Mouse (Mus musculus) forebrain, embryonic 13.5 days (tissue): Measurements from ENCODE around the gene Nat10. TPM values are rescaled to one million over a fixed set of nuclear protein-coding genes. Genes with fewer than 3 reads are reported as not detected.

Experiments
- ATAC-seq: fragments of 200-750 bp; cut with Nextera tagmentation; 2 replicates; pipeline ENCODE4 v1.8.0; 2017
- H3K27ac ChIP-seq: fragments of 300-500 bp; sonication (generic); 2 replicates; pipeline ENCODE4 v1.5.1; 2015; ENCODE audit warnings: inconsistent platforms, mild to moderate bottlenecking, moderate library complexity
- H3K27me3 ChIP-seq: fragments of 300-500 bp; sonication (generic); 2 replicates; pipeline ENCODE4 v1.6.1; 2015; ENCODE audit warnings: mild to moderate bottlenecking, inconsistent platforms
- H3K36me3 ChIP-seq: fragments of 300-500 bp; sonication (generic); 2 replicates; pipeline ENCODE4 v1.6.1; 2015; ENCODE audit warnings: mild to moderate bottlenecking, inconsistent platforms; ENCODE audit not compliant: poor library complexity, severe bottlenecking
- H3K4me1 ChIP-seq: fragments of 300-500 bp; sonication (generic); 2 replicates; pipeline ENCODE4 v1.6.1; 2015; ENCODE audit warnings: inconsistent platforms
- H3K4me2 ChIP-seq: fragments of 300-500 bp; sonication (generic); 2 replicates; pipeline ENCODE4 v1.6.1; 2015; ENCODE audit warnings: inconsistent platforms, mild to moderate bottlenecking, moderate library complexity
- H3K4me3 ChIP-seq: fragments of 300-500 bp; sonication (generic); 2 replicates; pipeline ENCODE4 v1.5.1; 2015; ENCODE audit warnings: mild to moderate bottlenecking, inconsistent platforms
- H3K9ac ChIP-seq: fragments of 300-500 bp; sonication (generic); 2 replicates; pipeline ENCODE4 v1.6.1; 2015; ENCODE audit warnings: mild to moderate bottlenecking, inconsistent platforms
- H3K9me3 ChIP-seq: fragments of 300-500 bp; sonication (generic); replicated peaks from 2 replicates; pipeline ENCODE4 v1.6.1; 2016; ENCODE audit warnings: inconsistent platforms
- whole genome bisulfite sequencing: fragments of 180-500 bp; shearing (Covaris S2); methylation state at CpG from one replicate; pipeline ENCODE4 v1.1.7; 2015; 5-methylcytosine and 5-hydroxymethylcytosine counted together
- polyA plus RNA-seq: library from polyadenylated mRNA; unstranded; fragments of >200 nt; fragmentation: Nextera tagmentation; extraction: Ambion mirVana; gene quantifications from 2 replicates; pipeline ENCODE4 v1.2.1, GENCODE M21; 2015

The Nat10 gene
- polyA plus RNA-seq, 1 experiment from 2014 or later, result 23.8 TPM

DNA sequence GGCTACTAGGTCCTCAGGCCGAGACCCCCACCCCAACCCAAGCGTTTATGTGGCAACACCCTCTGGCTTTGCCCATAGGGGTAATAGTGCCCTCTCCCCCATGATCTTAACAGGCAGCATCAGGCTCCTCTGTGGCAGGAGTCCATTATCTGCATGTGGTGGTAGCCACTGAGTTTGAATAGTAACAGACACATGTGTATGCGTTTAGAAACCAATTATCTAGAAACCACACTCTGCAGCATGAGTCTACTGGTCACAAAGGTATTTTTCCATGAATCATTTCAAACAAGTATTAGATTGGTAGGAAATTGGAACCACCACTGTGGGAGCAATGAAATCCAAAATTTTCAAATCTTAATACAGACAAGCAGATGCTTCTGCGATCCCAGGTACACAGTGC lies 75.5 kb downstream of the Nat10 start:
- no peak overlapping the region for H3K4me2 ChIP-seq
- 93% methylated on average over 4 of the region's 4 CpGs for WGBS

GRCm38 (mm10) chr2:103684926-103685577 lies 76.0 kb downstream of the Nat10 start:
- no peak overlapping the region for H3K4me3 ChIP-seq
- WGBS, result 67% methylated on average over 7 of the region's 7 CpGs
- no peak for ATAC-seq
- no peaks in the 10 kb centered on the region; the same call in 1 of the 2 replicates for H3K36me3 ChIP-seq
- no peak overlapping the region for H3K9ac ChIP-seq
- H3K4me1 ChIP-seq, result peaks cover 19% of the 10 kb centered on the region
- H3K27me3 ChIP-seq, result no peaks in the 10 kb centered on the region
- no peaks in the 10 kb centered on the region for H3K9me3 ChIP-seq
- no peak overlapping the region for H3K4me2 ChIP-seq
- no peak overlapping the region for H3K27ac ChIP-seq

More for the DNA sequence above, 75.5 kb downstream of the Nat10 start:
- Histone ChIP-seq H3K27me3 (no peaks in the 10 kb centered on the region), H3K9ac (no peak overlapping the region), H3K9me3 (no peaks in the 10 kb centered on the region), H3K36me3 (no peaks in the 10 kb centered on the region; the same call in 1 of the 2 replicates), H3K27ac (no peak overlapping the region), H3K4me3 (no peak overlapping the region), H3K4me1 (peaks cover 24% of the 10 kb centered on the region)
- ATAC-seq, result no peak

DNA sequence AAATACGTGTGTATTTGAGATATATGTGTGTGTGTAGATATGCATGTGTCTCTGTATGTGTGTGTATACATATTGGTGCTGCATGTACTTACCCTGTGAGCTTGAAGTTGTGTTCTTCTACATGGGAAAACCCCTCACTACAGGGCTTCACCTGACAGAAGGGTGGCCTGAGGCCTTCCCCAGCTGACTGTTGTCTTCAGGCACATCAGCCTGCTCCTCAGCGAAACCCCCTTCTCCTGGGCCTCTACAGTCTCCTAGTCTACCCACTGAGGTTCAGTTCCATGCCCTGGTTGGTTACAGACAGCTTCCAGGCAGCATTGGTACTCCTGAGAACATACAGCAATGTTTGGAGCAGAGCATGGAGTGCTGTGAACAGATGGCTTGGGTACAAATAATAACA lies 76.6 kb downstream of the Nat10 start:
- H3K9me3 ChIP-seq, result no peaks in the 10 kb centered on the region
- no peak for ATAC-seq
- no peak overlapping the region for H3K27ac ChIP-seq
- H3K36me3 ChIP-seq, result no peaks in the 10 kb centered on the region; the same call in 1 of the 2 replicates
- 84% methylated on average over 2 of the region's 2 CpGs for WGBS
- peaks cover 21% of the 10 kb centered on the region for H3K4me1 ChIP-seq
- H3K9ac ChIP-seq, result no peak overlapping the region
- H3K4me2 ChIP-seq, result no peak overlapping the region
- no peaks in the 10 kb centered on the region for H3K27me3 ChIP-seq
- no peak overlapping the region for H3K4me3 ChIP-seq

DNA sequence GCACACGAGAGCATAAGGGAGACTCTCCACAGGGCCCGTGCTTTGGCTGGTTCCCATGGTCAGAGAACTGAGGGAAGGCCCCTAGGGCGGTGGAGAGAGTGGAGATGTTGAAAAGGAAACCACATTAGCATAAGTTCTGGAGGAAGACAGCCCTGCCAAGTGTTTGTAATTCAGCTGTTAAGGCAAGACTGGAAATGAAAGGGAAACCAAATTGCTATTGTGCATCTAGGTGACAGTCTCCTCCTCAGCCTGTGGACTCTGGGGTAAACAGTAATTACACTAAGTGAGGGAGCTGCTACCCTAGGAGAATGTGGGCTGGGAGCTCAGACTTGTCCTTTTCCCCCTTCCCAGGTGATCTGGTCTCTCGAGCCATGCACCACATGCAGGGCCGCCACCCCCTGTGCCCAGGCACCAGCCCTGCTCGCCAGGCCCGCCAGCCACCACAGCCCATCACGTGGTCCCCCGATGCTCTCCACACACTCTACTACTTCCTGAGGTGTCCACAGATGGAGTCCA lies 78.1 kb downstream of the Nat10 start:
- Histone ChIP-seq H3K4me3 (no peak overlapping the region), H3K27me3 (no peaks in the 10 kb centered on the region), H3K4me2 (no peak overlapping the region), H3K9ac (no peak overlapping the region), H3K27ac (no peak overlapping the region; the same call in 1 of the 2 replicates), H3K36me3 (no peaks in the 10 kb centered on the region; the same call in 1 of the 2 replicates), H3K4me1 (peaks cover 24% of the 10 kb centered on the region), H3K9me3 (no peaks in the 10 kb centered on the region)
- peak; percentile 83 for ATAC-seq
- 65% methylated on average over 9 of the region's 9 CpGs for WGBS

- H3K9me3 ChIP-seq, result no peaks in the 10 kb centered on the region
- H3K4me3 ChIP-seq, result no peak overlapping the region
- H3K27ac ChIP-seq, result no peak overlapping the region
- H3K9ac ChIP-seq, result no peak overlapping the region
- H3K36me3 ChIP-seq, result no peaks in the 10 kb centered on the region; the same call in 1 of the 2 replicates
- no peak overlapping the region for H3K4me2 ChIP-seq
- no peaks in the 10 kb centered on the region for H3K27me3 ChIP-seq
- no peak for ATAC-seq
- peaks cover 31% of the 10 kb centered on the region for H3K4me1 ChIP-seq
- 78% methylated on average over 9 of the region's 9 CpGs for WGBS
These were observed 78.8 kb downstream of the Nat10 start for GRCm38 (mm10) chr2:103682261-103682722.

DNA sequence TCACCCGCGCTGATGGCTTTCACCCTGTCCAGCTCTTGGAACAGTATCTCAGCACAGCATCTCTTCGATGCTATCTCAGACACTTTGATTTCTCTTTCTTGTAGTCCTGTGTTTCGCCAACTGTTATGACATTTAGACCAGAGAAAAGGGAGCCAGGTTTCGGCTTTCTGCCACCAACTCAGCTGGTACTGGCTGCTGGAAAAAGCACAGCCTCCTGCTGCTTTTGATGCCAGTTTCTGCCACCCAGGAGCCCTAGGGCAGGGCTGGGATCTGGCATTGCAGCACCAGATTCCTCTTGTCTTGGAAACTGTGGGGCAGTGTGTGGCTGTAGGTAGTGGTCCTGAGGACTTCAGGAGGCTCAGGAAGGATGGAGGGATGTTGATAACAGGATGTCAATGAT lies 79.9 kb downstream of the Nat10 start:
- H3K4me2 ChIP-seq, result no peak overlapping the region
- H3K4me1 ChIP-seq, result peaks cover 36% of the 10 kb centered on the region
- H3K27me3 ChIP-seq, result no peaks in the 10 kb centered on the region
- H3K9ac ChIP-seq, result no peak overlapping the region
- no peak overlapping the region for H3K4me3 ChIP-seq
- H3K9me3 ChIP-seq, result no peaks in the 10 kb centered on the region
- no peaks in the 10 kb centered on the region; the same call in 1 of the 2 replicates for H3K36me3 ChIP-seq
- 89% methylated on average over 5 of the region's 5 CpGs for WGBS
- ATAC-seq, result no peak
- no peak overlapping the region for H3K27ac ChIP-seq

- Histone ChIP-seq H3K9me3 (no peaks in the 10 kb centered on the region), H3K27me3 (no peaks in the 10 kb centered on the region), H3K27ac (no peak overlapping the region), H3K4me1 (peaks cover 36% of the 10 kb centered on the region), H3K4me3 (no peak overlapping the region), H3K9ac (no peak overlapping the region), H3K4me2 (no peak overlapping the region), H3K36me3 (no peaks in the 10 kb centered on the region; the same call in 1 of the 2 replicates)
- ATAC-seq, result no peak
- WGBS, result 79% methylated on average over 9 of the region's 9 CpGs
These were observed 80.5 kb downstream of the Nat10 start for GRCm38 (mm10) chr2:103680364-103681110.

DNA sequence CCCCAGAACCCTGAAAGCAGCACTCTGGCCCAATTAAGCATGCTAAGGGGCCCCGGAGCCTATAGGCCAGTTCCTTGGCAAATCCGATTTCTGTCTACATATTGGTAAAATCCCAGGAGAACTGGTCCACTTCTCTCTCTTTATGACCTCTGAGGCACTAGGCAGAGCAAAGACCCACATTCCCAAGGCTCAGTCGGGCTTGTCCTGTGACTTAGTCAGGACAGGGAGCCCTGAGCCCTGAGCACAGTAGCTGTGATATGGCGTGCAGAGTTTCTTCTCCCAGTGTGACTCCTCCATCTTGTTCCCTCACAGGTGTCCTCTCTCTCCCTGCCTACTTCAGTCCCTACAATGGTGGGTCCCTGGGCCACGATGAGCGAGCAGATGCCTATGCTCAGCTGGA lies 82.6 kb downstream of the Nat10 start:
- ATAC-seq, result no peak
- WGBS, result 92% methylated on average over 6 of the region's 6 CpGs

GRCm38 (mm10) chr2:103677614-103678369 lies 83.3 kb downstream of the Nat10 start:
- no peak for ATAC-seq
- peaks cover 29% of the 10 kb centered on the region for H3K4me1 ChIP-seq
- no peaks in the 10 kb centered on the region for H3K27me3 ChIP-seq
- H3K27ac ChIP-seq, result no peak overlapping the region
- H3K36me3 ChIP-seq, result no peaks in the 10 kb centered on the region
- no peak overlapping the region for H3K4me2 ChIP-seq
- H3K9me3 ChIP-seq, result no peaks in the 10 kb centered on the region
- no peak overlapping the region for H3K4me3 ChIP-seq
- no peak overlapping the region for H3K9ac ChIP-seq
- 78% methylated on average over 7 of the region's 7 CpGs for WGBS

More for the DNA sequence above, 82.6 kb downstream of the Nat10 start:
- peaks cover 36% of the 10 kb centered on the region for H3K4me1 ChIP-seq
- no peak overlapping the region for H3K4me2 ChIP-seq
- H3K4me3 ChIP-seq, result no peak overlapping the region
- H3K27ac ChIP-seq, result no peak overlapping the region
- no peaks in the 10 kb centered on the region for H3K9me3 ChIP-seq
- no peaks in the 10 kb centered on the region; the same call in 1 of the 2 replicates for H3K36me3 ChIP-seq
- no peaks in the 10 kb centered on the region for H3K27me3 ChIP-seq
- H3K9ac ChIP-seq, result no peak overlapping the region

DNA sequence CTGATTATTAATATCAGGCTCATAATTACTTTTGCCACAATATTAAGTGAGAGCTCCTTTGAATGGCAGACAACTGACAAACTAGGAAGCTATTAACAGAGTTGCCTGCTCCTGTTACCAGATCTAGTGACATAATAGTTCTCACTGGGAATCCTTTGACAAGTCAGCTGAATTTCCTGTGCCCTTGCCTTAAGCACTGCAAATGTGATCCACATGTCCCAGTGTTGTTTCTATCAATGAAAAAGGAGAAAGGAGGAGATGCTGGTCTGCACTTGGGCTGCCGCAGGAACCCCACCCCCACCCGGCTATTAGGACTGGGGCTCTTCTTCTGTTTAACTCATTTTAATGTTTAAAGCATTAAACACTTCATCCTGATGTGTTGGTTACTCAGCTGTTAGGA lies 84.3 kb downstream of the Nat10 start:
- Histone ChIP-seq H3K4me1 (peaks cover 20% of the 10 kb centered on the region; the same call in 1 of the 2 replicates), H3K9me3 (no peaks in the 10 kb centered on the region), H3K27ac (no peak overlapping the region), H3K27me3 (no peaks in the 10 kb centered on the region), H3K4me3 (no peak overlapping the region), H3K4me2 (no peak overlapping the region), H3K9ac (no peak overlapping the region), H3K36me3 (no peaks in the 10 kb centered on the region)
- no peak for ATAC-seq
- WGBS, result 65% methylated on average over 2 of the region's 2 CpGs

- no peak overlapping the region for H3K9ac ChIP-seq
- H3K27ac ChIP-seq, result no peak overlapping the region
- no peak overlapping the region for H3K4me3 ChIP-seq
- ATAC-seq, result no peak
- H3K4me2 ChIP-seq, result no peak overlapping the region
- H3K9me3 ChIP-seq, result no peaks in the 10 kb centered on the region
- H3K27me3 ChIP-seq, result no peaks in the 10 kb centered on the region
- H3K36me3 ChIP-seq, result no peaks in the 10 kb centered on the region
- peaks cover 27% of the 10 kb centered on the region for H3K4me1 ChIP-seq
- 89% methylated on average over 5 of the region's 5 CpGs for WGBS
These were observed 85.7 kb downstream of the Nat10 start for GRCm38 (mm10) chr2:103675391-103675790.

DNA sequence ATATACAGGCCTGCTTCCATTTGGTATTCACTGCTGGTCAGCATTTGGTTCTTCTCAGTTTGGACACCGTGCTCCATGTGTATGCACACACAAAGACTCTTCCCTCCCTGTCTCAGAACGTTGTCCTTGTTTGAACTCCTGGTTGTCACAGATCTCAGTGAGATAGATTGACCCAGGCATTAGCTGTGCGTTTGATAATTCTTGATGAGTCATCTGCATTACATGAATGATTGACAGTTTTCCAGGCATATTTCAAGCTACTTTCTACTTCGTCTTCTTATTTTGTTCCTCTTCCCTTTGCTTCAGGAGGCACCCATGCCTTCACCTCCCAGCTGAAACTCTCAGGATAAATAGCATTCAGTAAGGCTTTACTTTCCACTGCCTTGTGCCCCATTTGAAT lies 87.5 kb downstream of the Nat10 start:
- no peak overlapping the region for H3K27ac ChIP-seq
- 90% methylated on average over 4 of the region's 4 CpGs for WGBS
- ATAC-seq, result no peak

More for the DNA sequence above, 87.5 kb downstream of the Nat10 start:
- Histone ChIP-seq H3K4me3 (no peak overlapping the region), H3K9ac (no peak overlapping the region), H3K4me1 (peaks cover 38% of the 10 kb centered on the region), H3K4me2 (no peak overlapping the region), H3K27me3 (no peaks in the 10 kb centered on the region), H3K36me3 (no peaks in the 10 kb centered on the region), H3K9me3 (no peaks in the 10 kb centered on the region)
